Mouse (Mus musculus) left cerebral cortex, adult 2 months (tissue): ENCODE data around the gene Dst. TPM values are rescaled to one million over a fixed set of nuclear protein-coding genes. Genes with fewer than 3 reads are reported as not detected.

ENCODE experiments used
- DNase-seq, 2 experiments: peaks; one replicate each; pipeline ENCODE4 v3.0.0; 2021 to 2022; ENCODE audit warnings: low spot score in 2 of 2, mixed read lengths in 1 of 2; ENCODE audit errors: extremely low spot score in 1 of 2
- H3K27ac ChIP-seq: fragments of 200-600 bp; 2 replicates; pipeline ENCODE4 v1.8.1; 2022
- H3K4me3 ChIP-seq: fragments of 200-600 bp; 2 replicates; pipeline ENCODE4 v1.8.1; 2022
- CTCF ChIP-seq: fragments of 200-600 bp; IDR thresholded peaks from 2 replicates; pipeline ENCODE4 v1.8.1; 2022; ENCODE audit warnings: antibody characterized with exemption, mild to moderate bottlenecking, moderate library complexity
- intact Hi-C: fragments of 180-260 bp; cut with DNase I; formaldehyde crosslinking; loops from one replicate; pipeline ENCODE4 v1.15.1; 2025
- total RNA-seq, 2 experiments: library from RNA; stranded (reverse); gene quantifications; 2 replicates each; pipeline ENCODE4 v1.2.3; 2021

The Dst gene
- total RNA-seq, 2 experiments from 2014 or later, result 264 to 266 TPM

GRCm38 (mm10) chr1:34244678-34245077 lies 336.7 kb downstream of the Dst start:
- DNase-seq, result no peak
- H3K27ac ChIP-seq, result no peak overlapping the region
- intact Hi-C loops, result no loop called here
- no peak for TF ChIP-seq CTCF
- H3K4me3 ChIP-seq, result no peak overlapping the region

DNA sequence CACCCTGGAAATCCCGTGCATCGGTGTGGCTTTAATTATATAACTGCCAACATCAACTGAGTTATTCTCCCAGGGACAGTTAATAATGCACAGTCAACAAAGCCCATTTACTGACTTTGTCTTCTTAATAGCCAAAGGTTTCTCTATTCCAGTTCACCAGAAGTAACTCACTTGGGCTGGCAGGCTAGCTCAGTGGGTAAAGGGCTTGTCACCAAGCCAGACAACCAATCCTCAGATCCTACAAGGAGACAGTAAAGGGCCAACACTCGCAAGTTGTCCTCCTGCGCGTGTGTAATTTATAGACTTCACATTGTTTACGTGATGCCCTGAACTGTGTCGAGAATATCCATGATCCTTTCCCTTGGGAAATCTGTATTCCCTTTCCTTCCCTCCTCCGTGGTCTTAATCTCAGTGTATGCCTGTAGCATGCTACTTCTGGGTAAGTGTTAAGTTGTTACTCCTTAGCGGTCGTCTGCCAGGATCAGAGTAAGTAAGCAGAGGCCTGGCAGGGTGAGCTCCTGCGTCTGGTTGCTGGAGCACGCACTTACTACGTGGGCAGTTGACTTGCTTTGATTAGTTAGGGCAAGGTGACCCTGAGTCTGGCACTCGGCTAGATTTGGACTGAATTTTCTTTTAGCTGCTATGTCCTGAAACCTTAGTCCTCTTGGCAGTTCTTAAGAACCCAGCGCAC lies 338.1 kb downstream of the Dst start:
- DNase-seq, result no peak
- no peak overlapping the region for H3K27ac ChIP-seq
- no peak overlapping the region for H3K4me3 ChIP-seq
- intact Hi-C loops, result no loop called here
- TF ChIP-seq CTCF, result no peak

DNA sequence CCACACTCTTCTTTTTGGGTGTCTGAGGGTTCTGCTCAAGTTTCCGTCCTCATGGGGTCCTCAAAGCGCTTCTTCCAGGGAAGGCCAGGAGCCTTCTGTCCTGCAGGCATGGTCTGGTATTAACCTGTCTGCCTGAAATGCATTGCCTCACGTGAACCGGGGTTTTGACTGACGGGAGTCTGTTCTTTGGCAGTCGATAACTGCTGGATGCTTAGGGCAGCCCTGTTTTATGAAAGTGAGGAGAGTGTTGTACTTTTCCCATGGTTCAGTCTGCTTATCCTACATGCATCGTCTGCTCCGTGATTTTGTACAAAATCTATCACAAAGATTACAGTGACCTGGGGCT lies 338.6 kb downstream of the Dst start:
- intact Hi-C loops, result no loop called here
- no peak for TF ChIP-seq CTCF

DNA sequence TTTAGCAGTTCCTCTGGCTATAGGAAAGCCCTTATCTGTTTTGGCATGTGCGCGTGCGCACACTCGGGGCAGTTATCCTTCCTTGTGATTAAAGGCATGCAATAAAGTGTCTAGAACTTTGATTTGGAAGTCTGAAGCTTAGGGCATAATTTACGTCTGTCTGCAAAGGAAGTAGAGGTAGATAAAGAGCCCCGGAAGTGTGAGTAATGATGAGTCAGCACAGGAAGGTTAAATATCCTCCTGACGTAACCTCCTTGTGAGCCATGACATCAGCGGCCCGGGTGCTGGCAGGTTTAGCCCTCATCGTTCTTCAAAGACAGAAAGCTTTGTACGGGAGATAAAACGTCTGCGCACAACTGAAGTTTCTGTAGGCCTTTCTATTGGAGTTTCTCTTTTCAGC lies 343.1 kb downstream of the Dst start:
- intact Hi-C loops, result no loop called here
- no peak for DNase-seq
- no peak for TF ChIP-seq CTCF
- H3K27ac ChIP-seq, result no peak overlapping the region
- no peak overlapping the region for H3K4me3 ChIP-seq

More for the DNA sequence above, 338.6 kb downstream of the Dst start:
- no peak for DNase-seq
- Histone ChIP-seq H3K4me3 (no peak overlapping the region), H3K27ac (no peak overlapping the region)

DNA sequence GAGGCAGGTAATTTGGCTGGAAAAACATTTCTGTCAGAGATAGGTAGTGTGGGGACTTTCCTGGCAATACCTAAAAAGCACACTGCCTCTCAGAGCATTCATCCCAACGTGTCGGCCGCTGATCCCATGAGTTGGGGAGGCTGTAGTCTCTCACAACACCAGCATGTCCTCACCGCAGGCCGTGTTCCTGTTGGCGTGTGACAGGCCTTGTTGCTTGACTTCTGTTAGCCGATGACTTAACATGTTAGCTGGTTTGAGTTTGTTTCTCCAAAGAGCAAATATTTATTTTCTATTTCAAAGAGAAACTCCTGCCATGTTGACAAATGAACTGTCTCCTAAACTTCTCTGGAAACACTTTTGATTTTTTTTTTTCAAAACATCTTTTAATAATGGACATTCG lies 344.2 kb downstream of the Dst start:
- DNase-seq, result no peak
- TF ChIP-seq CTCF, result no peak
- intact Hi-C loops, result no loop called here
- no peak overlapping the region for H3K4me3 ChIP-seq
- H3K27ac ChIP-seq, result no peak overlapping the region

DNA sequence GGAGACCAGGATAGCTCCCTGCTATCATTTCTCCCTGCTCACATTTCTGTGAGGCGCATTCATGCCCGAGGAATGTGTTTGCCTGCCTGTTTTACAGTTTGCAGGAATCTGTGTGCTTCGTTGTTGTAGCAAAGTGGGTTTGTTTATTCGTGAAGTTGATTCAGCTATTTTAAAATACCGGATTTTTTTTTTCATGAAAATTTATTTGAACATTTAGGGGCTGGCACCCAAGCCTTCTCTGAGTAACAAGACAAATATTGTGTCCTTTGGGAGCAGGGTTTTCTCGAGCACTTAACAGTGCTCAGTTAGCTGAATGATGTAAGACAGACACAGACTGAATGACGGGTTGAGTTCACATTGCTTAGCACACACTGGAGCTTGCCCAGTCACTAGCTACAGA lies 345.9 kb downstream of the Dst start:
- Histone ChIP-seq H3K4me3 (no peak overlapping the region), H3K27ac (no peak overlapping the region)
- no peak for TF ChIP-seq CTCF
- intact Hi-C loops, result no loop called here
- DNase-seq, result no peak

DNA sequence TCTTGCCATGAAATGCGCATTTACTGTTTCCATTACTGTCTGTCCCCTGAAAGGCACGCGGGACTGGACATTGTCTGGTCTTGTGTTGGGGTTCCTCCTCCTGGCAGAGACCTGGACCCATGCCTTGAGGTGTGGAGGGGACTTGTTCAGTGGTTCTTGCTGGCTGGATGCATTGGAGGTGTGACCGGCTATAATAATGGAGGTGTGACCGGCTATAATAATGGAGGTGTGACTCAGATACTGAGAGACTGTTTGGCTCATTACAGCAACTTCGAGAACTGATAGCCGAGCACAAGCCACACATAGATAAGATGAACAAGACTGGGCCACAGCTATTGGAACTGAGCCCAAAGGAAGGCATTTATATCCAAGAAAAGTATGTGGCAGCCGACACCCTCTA lies 351.9 kb downstream of the Dst start:
- TF ChIP-seq CTCF, result no peak
- intact Hi-C loops, result no loop called here
- no peak for DNase-seq
- Histone ChIP-seq H3K4me3 (no peak overlapping the region), H3K27ac (no peak overlapping the region)

GRCm38 (mm10) chr1:34261011-34261410 lies 353.0 kb downstream of the Dst start:
- intact Hi-C loops, result no loop called here
- H3K4me3 ChIP-seq, result no peak overlapping the region
- no peak overlapping the region for H3K27ac ChIP-seq
- TF ChIP-seq CTCF, result no peak
- no peak for DNase-seq

DNA sequence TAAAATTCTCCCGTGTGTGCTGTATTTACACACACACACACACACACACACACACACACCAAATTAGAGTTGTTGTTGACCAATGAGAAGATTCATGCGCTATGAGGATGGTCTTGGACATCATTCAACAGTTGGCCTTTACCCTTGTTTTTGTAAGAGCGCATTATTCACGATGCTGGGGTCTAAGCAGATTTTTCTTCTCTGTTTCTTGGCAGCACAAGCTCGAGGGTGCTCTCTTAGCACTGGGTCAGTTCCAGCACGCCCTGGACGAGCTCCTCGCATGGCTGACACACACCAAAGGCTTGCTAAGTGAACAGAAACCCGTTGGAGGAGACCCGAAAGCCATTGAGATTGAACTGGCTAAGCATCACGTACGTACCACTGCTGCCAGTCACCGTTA lies 360.5 kb downstream of the Dst start:
- H3K4me3 ChIP-seq, result no peak overlapping the region
- intact Hi-C loops, result no loop called here
- H3K27ac ChIP-seq, result no peak overlapping the region
- DNase-seq, result no peak
- no peak for TF ChIP-seq CTCF

GRCm38 (mm10) chr1:34269578-34269977 lies 361.6 kb downstream of the Dst start:
- TF ChIP-seq CTCF, result no peak
- intact Hi-C loops, result no loop called here
- peak overlapping the region; percentile 29; the same call in 1 of the 2 replicates for H3K27ac ChIP-seq

GRCm38 (mm10) chr1:34273922-34274321 lies 365.9 kb downstream of the Dst start:
- DNase-seq, result no peak
- Histone ChIP-seq H3K4me3 (no peak overlapping the region), H3K27ac (no peak overlapping the region)
- TF ChIP-seq CTCF, result no peak
- intact Hi-C loops, result no loop called here

More at GRCm38 (mm10) chr1:34269578-34269977, 361.6 kb downstream of the Dst start:
- DNase-seq, result no peak
- H3K4me3 ChIP-seq, result no peak overlapping the region

- no peak overlapping the region for H3K27ac ChIP-seq
- DNase-seq, result no peak
- no peak overlapping the region for H3K4me3 ChIP-seq
- intact Hi-C loops, result no loop called here
- no peak for TF ChIP-seq CTCF
Observed at GRCm38 (mm10) chr1:34275787-34276186, 367.8 kb downstream of the Dst start.

DNA sequence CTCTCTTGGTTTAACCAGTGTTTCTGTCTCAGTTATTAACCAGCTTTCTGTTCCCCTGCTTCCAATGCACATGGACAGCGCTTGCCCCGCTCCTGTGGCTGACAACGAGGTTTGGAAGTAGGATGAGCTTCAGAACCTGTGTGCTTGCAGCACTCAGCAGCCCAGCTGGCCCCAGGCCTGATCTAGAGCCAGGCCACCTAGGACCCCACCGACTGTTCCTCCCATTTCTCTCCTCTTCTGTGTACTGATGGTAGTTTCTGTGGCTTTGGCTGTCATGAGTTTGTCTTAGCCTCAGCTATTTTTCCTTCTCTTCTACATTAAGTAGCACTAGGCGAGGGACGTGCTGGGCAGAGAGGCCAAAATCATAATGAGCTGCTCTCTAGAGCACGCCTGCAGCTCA lies 368.7 kb downstream of the Dst start:
- no peak for DNase-seq
- Histone ChIP-seq H3K27ac (no peak overlapping the region), H3K4me3 (no peak overlapping the region)
- TF ChIP-seq CTCF, result no peak
- intact Hi-C loops, result no loop called here
